Comparison of ENCODE assay signal across 10 mouse cellular contexts in the genomic region with DNA sequence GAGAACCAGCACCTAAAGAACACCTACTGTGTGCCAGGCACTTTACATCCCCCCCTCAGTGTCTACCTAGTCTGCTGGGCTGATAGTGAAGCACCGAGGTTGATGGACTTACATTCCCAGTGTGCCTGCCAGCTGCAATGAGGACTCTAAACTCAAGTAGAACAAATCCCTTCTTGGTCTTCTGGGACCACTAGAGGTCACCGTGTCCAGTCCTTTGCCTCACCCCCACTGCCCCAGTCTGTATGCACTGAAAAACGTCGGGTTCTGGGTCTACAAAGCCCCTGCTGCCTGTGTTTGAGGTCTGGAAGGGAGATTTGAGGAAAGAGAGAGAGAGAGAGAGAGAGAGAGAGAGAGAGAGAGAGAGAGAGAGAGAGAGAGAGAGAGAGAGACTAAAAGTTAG. TPM values are rescaled to one million over a fixed set of nuclear protein-coding genes. Genes with fewer than 3 reads are reported as not detected.
DNase-seq lines count a peak whose midpoint lies in the region; ATAC-seq and TF ChIP-seq lines count a peak whose summit lies in the region.
"Had no signal": no experiment of that assay in that cellular context is flagged by ENCODE, and none has a peak within 500 bp of the region (broad histone marks: within the 10 kb centered on the region; RNA-seq: fewer than 3 reads in every experiment).

No protein-coding gene starts in this region.

- peak overlapping the region; percentile 44; the same call in 1 of the 2 replicates for H3K9ac ChIP-seq in heart, adult 2 months (ENCODE audit: low read depth, low read length)
- H3K9ac ChIP-seq in heart, postnatal 0 days (replicated peaks; ENCODE audit: low read depth, low read length): no peak overlapping the region
- H3K9ac ChIP-seq in midbrain, embryonic 15.5 days: peak overlapping the region; percentile 61

- intact Hi-C loops in heart, adult 2 months (cut with DNase I): no loop called here

- H3K79me2 ChIP-seq in heart, adult 2 months (replicated peaks; ENCODE audit: control insufficient read depth, insufficient read depth, low read length): no peaks in the 10 kb centered on the region

- H3K9me3 ChIP-seq in heart, postnatal 0 days (replicated peaks; ENCODE audit: control insufficient read depth, low read length): no peaks in the 10 kb centered on the region
- no peaks in the 10 kb centered on the region for H3K9me3 ChIP-seq in midbrain, embryonic 15.5 days

- no peak for ATAC-seq in heart, postnatal 0 days (ENCODE audit: insufficient read depth, low read depth)
- no peak for ATAC-seq in midbrain, embryonic 15.5 days (replicated peaks)
- ATAC-seq in erythroblast, adult 5-6 weeks (replicated peaks; ENCODE audit: low FRiP score, poor library complexity, severe bottlenecking): no peak
- no peak for ATAC-seq in monocyte, adult 5-6 weeks (replicated peaks; ENCODE audit: insufficient number of reproducible peaks, low FRiP score, low TSS enrichment, poor library complexity, severe bottlenecking)

- H3K36me3 ChIP-seq in heart, adult 2 months (ENCODE audit: control insufficient read depth, insufficient read depth, low read length): no peaks in the 10 kb centered on the region
- peaks cover 12% of the 10 kb centered on the region for H3K36me3 ChIP-seq in heart, postnatal 0 days (replicated peaks; ENCODE audit: control insufficient read depth, insufficient read depth, low read length)
- peaks cover 10% of the 10 kb centered on the region for H3K36me3 ChIP-seq in midbrain, embryonic 15.5 days (replicated peaks)

- H3K4me1 ChIP-seq in heart, adult 2 months (ENCODE audit: control insufficient read depth, insufficient read depth, low read length): peaks cover 15% of the 10 kb centered on the region
- H3K4me1 ChIP-seq in bone marrow macrophage, adult 2 months (ENCODE audit: control insufficient read depth, insufficient read depth, low read length): peaks cover 27% of the 10 kb centered on the region
- peaks cover 22% of the 10 kb centered on the region for H3K4me1 ChIP-seq in heart, postnatal 0 days (ENCODE audit: control insufficient read depth, insufficient read depth)
- H3K4me1 ChIP-seq in midbrain, embryonic 15.5 days: peaks cover 56% of the 10 kb centered on the region

- H3K4me3 ChIP-seq in heart, adult 2 months: no peak overlapping the region
- H3K4me3 ChIP-seq in bone marrow macrophage, adult 2 months (ENCODE audit: insufficient read depth, low read length): no peak overlapping the region
- H3K4me3 ChIP-seq in heart, postnatal 0 days (ENCODE audit: low read depth, low read length): 0 out of 2 replicates have a peak overlapping the region, but pooled peaks have one; percentile 13
- H3K4me3 ChIP-seq in midbrain, embryonic 15.5 days: peak overlapping the region; percentile 44

- 0 out of 2 replicates have a peak, but pooled peaks have one; percentile 20 for TF ChIP-seq POLR2A in heart, adult 2 months (IDR thresholded peaks at IDR 0.05; ENCODE audit: insufficient read depth, low read depth, low read length)
- TF ChIP-seq POLR2A in bone marrow macrophage, adult 2 months (IDR thresholded peaks at IDR 0.05; ENCODE audit: borderline replicate concordance, low read depth, low read length): no peak

- peak overlapping the region; percentile 68 for H3K27ac ChIP-seq in heart, adult 2 months
- H3K27ac ChIP-seq in bone marrow macrophage, adult 2 months (ENCODE audit: insufficient read depth, low read depth, low read length): peak overlapping the region; percentile 15; the same call in 1 of the 2 replicates
- peak overlapping the region; percentile 59 for H3K27ac ChIP-seq in heart, postnatal 0 days (ENCODE audit: low read depth)
- peak overlapping the region; percentile 99 for H3K27ac ChIP-seq in midbrain, embryonic 15.5 days

- under 1% methylated on average over 4 of the region's 4 CpGs for WGBS in heart, adult 2 months
- 2% methylated on average over 4 of the region's 4 CpGs for WGBS in heart, postnatal 0 days
- WGBS in midbrain, embryonic 15.5 days: 1% methylated on average over 4 of the region's 4 CpGs

- H3K27me3 ChIP-seq in heart, adult 2 months (ENCODE audit: control insufficient read depth, insufficient read depth, low read length): no peaks in the 10 kb centered on the region
- H3K27me3 ChIP-seq in heart, postnatal 0 days (ENCODE audit: control insufficient read depth, insufficient read depth, low read length): no peaks in the 10 kb centered on the region
- H3K27me3 ChIP-seq in midbrain, embryonic 15.5 days (replicated peaks): no peaks in the 10 kb centered on the region

- peak overlapping the region; percentile 71 for H3K4me2 ChIP-seq in heart, postnatal 0 days (ENCODE audit: low read depth, low read length)
- H3K4me2 ChIP-seq in midbrain, embryonic 15.5 days: peak overlapping the region; percentile 79

- no peak for DNase-seq in heart, adult 2 months
- DNase-seq in heart, adult 11 months: no peak
- DNase-seq in heart, postnatal 0 days (ENCODE audit: low spot score): no peak
- DNase-seq in frontal cortex, adult 2 months (ENCODE audit: extremely low spot score in 1 of 2, low spot score in 1 of 2): no peak

- TF ChIP-seq CTCF in heart, adult 2 months (IDR thresholded peaks at IDR 0.05): no peak
- no peak for TF ChIP-seq CTCF in bone marrow macrophage, adult 2 months (IDR thresholded peaks at IDR 0.05; ENCODE audit: low read depth, low read length)
- no peak for TF ChIP-seq CTCF in heart, postnatal 0 days (IDR thresholded peaks at IDR 0.05; ENCODE audit: low read depth)

- no peak for TF ChIP-seq EP300 in heart, adult 2 months (IDR thresholded peaks at IDR 0.05; ENCODE audit: insufficient read depth, low read depth, low read length)
- no peak for TF ChIP-seq EP300 in heart, postnatal 0 days (IDR thresholded peaks at IDR 0.05; ENCODE audit: low read depth)

RNA-seq across cellular contexts. Expression of gene Ssc5d, which starts 1.1 kb away (rescaled TPM):
- 1 to 10 TPM; 1.7 to 2.9 TPM for total RNA-seq in heart, adult 2 months (2021)
- 5.9 and 6.4 TPM in 2 replicates for polyA plus RNA-seq in heart, adult 2 months (2012; rRNA removed)
- 0.24 TPM in 1 of 2 replicates, not detected in the other for polyA plus RNA-seq in bone marrow macrophage, adult 2 months (2012; ENCODE audit: insufficient read depth, insufficient read length, missing spikeins)
- 3.5 and 5.0 TPM in 2 replicates for total RNA-seq in heart, postnatal 0 days (2014; rRNA removed; ENCODE audit: low replicate concordance)
- 1.1 and 1.2 TPM in 2 replicates for polyA plus RNA-seq in heart, postnatal 0 days (2015; fragmentation: Nextera tagmentation; extraction: Ambion mirVana)
- 1.0 and 1.4 TPM in 2 replicates for polyA plus RNA-seq in midbrain, embryonic 15.5 days (2015; fragmentation: Nextera tagmentation; extraction: Ambion mirVana)
- polyA plus RNA-seq in frontal cortex, adult 2 months (2012; rRNA removed): 11.1 and 12.5 TPM in 2 replicates
- total RNA-seq in erythroblast, adult 5-6 weeks (2015; ENCODE audit: low replicate concordance): not detected in 2 replicates
- 0.28 TPM in 1 of 2 replicates, not detected in the other for total RNA-seq in erythroblast, adult 5-6 weeks (2017; ENCODE audit: low replicate concordance)
- not detected in 3 replicates for total RNA-seq in monocyte, adult 5-6 weeks (2017)
- total RNA-seq: common myeloid progenitor, adult 5-6 weeks had no signal

RNA-seq across cellular contexts. Expression of gene Nat14, which starts 2.7 kb away (rescaled TPM):
- total RNA-seq in heart, adult 2 months (2021): 1 to 10 TPM; 5.6 to 5.8 TPM
- 3.5 TPM in 2 replicates for polyA plus RNA-seq in heart, adult 2 months (2012; rRNA removed)
- polyA plus RNA-seq in bone marrow macrophage, adult 2 months (2012; ENCODE audit: insufficient read depth, insufficient read length, missing spikeins): 0.78 and 1.6 TPM in 2 replicates
- 2.0 and 4.2 TPM in 2 replicates for total RNA-seq in heart, postnatal 0 days (2014; rRNA removed; ENCODE audit: low replicate concordance)
- polyA plus RNA-seq in heart, postnatal 0 days (2015; fragmentation: Nextera tagmentation; extraction: Ambion mirVana): 2.8 and 3.6 TPM in 2 replicates
- polyA plus RNA-seq in midbrain, embryonic 15.5 days (2015; fragmentation: Nextera tagmentation; extraction: Ambion mirVana): 46.3 and 47.7 TPM in 2 replicates
- polyA plus RNA-seq in frontal cortex, adult 2 months (2012; rRNA removed): 99.2 and 108 TPM in 2 replicates
- total RNA-seq in erythroblast, adult 5-6 weeks (2015; ENCODE audit: low replicate concordance): 1.7 TPM in 1 of 2 replicates, not detected in the other
- 2.5 TPM in 1 of 2 replicates, not detected in the other for total RNA-seq in erythroblast, adult 5-6 weeks (2017; ENCODE audit: low replicate concordance)
- 0.49 TPM in 1 of 3 replicates, not detected in the others for total RNA-seq in monocyte, adult 5-6 weeks (2017)

RNA-seq across cellular contexts. Expression of gene Zfp628, which starts 9.5 kb away (rescaled TPM):
- total RNA-seq in heart, adult 2 months (2021): 1 to 10 TPM; 6.8 to 9.4 TPM
- 6.1 and 7.5 TPM in 2 replicates for polyA plus RNA-seq in heart, adult 2 months (2012; rRNA removed)
- 7.1 and 8.7 TPM in 2 replicates for polyA plus RNA-seq in bone marrow macrophage, adult 2 months (2012; ENCODE audit: insufficient read depth, insufficient read length, missing spikeins)
- total RNA-seq in heart, postnatal 0 days (2014; rRNA removed; ENCODE audit: low replicate concordance): 8.9 and 13.1 TPM in 2 replicates
- polyA plus RNA-seq in heart, postnatal 0 days (2015; fragmentation: Nextera tagmentation; extraction: Ambion mirVana): 1.7 and 1.9 TPM in 2 replicates
- 4.5 and 4.6 TPM in 2 replicates for polyA plus RNA-seq in midbrain, embryonic 15.5 days (2015; fragmentation: Nextera tagmentation; extraction: Ambion mirVana)
- polyA plus RNA-seq in frontal cortex, adult 2 months (2012; rRNA removed): 9.6 and 10.8 TPM in 2 replicates
- 1.7 and 2.3 TPM in 2 replicates for total RNA-seq in erythroblast, adult 5-6 weeks (2015; ENCODE audit: low replicate concordance)
- total RNA-seq in erythroblast, adult 5-6 weeks (2017; ENCODE audit: low replicate concordance): 1.5 and 2.0 TPM in 2 replicates
- 2.6 to 6.0 TPM (median 5.9 TPM) in 3 replicates for total RNA-seq in monocyte, adult 5-6 weeks (2017)

RNA-seq across cellular contexts. Expression of gene Gm36210, which starts 18.2 kb away (rescaled TPM):
- total RNA-seq in heart, adult 2 months (2021): under 1 TPM in 1 of 2 experiments, not detected in 1; 0.18 TPM
- 0.20 and 0.29 TPM in 2 replicates for polyA plus RNA-seq in heart, adult 2 months (2012; rRNA removed)
- polyA plus RNA-seq in bone marrow macrophage, adult 2 months (2012; ENCODE audit: insufficient read depth, insufficient read length, missing spikeins): not detected in 2 replicates
- total RNA-seq in heart, postnatal 0 days (2014; rRNA removed; ENCODE audit: low replicate concordance): 0.88 TPM in 1 of 2 replicates, not detected in the other
- polyA plus RNA-seq in heart, postnatal 0 days (2015; fragmentation: Nextera tagmentation; extraction: Ambion mirVana): 0.08 and 0.12 TPM in 2 replicates
- 0.40 and 0.65 TPM in 2 replicates for polyA plus RNA-seq in midbrain, embryonic 15.5 days (2015; fragmentation: Nextera tagmentation; extraction: Ambion mirVana)
- polyA plus RNA-seq in frontal cortex, adult 2 months (2012; rRNA removed): 0.44 and 0.53 TPM in 2 replicates
- total RNA-seq in erythroblast, adult 5-6 weeks (2015; ENCODE audit: low replicate concordance): not detected in 2 replicates
- not detected in 2 replicates for total RNA-seq in erythroblast, adult 5-6 weeks (2017; ENCODE audit: low replicate concordance)
- total RNA-seq in monocyte, adult 5-6 weeks (2017): not detected in 3 replicates
- total RNA-seq: common myeloid progenitor, adult 5-6 weeks had no signal
- polyA plus RNA-seq: liver, embryonic 16.5 days had no signal

RNA-seq across cellular contexts. Expression of gene Sbk2, which starts 39.7 kb away (rescaled TPM):
- total RNA-seq in heart, adult 2 months (2021): 10 to 100 TPM; 26.5 to 35.6 TPM
- 85.0 and 119 TPM in 2 replicates for polyA plus RNA-seq in heart, adult 2 months (2012; rRNA removed)
- polyA plus RNA-seq in bone marrow macrophage, adult 2 months (2012; ENCODE audit: insufficient read depth, insufficient read length, missing spikeins): 0.58 TPM in 1 of 2 replicates, not detected in the other
- 16.4 and 19.9 TPM in 2 replicates for total RNA-seq in heart, postnatal 0 days (2014; rRNA removed; ENCODE audit: low replicate concordance)
- polyA plus RNA-seq in heart, postnatal 0 days (2015; fragmentation: Nextera tagmentation; extraction: Ambion mirVana): 22.0 and 24.3 TPM in 2 replicates
- polyA plus RNA-seq in midbrain, embryonic 15.5 days (2015; fragmentation: Nextera tagmentation; extraction: Ambion mirVana): 0.29 TPM in 1 of 2 replicates, not detected in the other
- 0.22 and 0.27 TPM in 2 replicates for polyA plus RNA-seq in frontal cortex, adult 2 months (2012; rRNA removed)
- total RNA-seq in erythroblast, adult 5-6 weeks (2015; ENCODE audit: low replicate concordance): not detected in 2 replicates
- total RNA-seq in erythroblast, adult 5-6 weeks (2017; ENCODE audit: low replicate concordance): not detected in 2 replicates
- not detected in 3 replicates for total RNA-seq in monocyte, adult 5-6 weeks (2017)
- total RNA-seq: common myeloid progenitor, adult 5-6 weeks had no signal
- polyA plus RNA-seq: liver, embryonic 16.5 days had no signal

Comparison
In these comparisons a context has a peak if more than half of its experiments do, and no peak if none do; other contexts are left out.
1. H3K4me3 ChIP-seq: peak in heart, postnatal 0 days (single experiment) and midbrain, embryonic 15.5 days (single experiment); none in heart, adult 2 months (single experiment) and bone marrow macrophage, adult 2 months (single experiment).
2. H3K27ac ChIP-seq: peak in every context shown above with its lines; median percentile 99 in midbrain, embryonic 15.5 days; 68 in heart, adult 2 months; 59 in heart, postnatal 0 days; 15 in bone marrow macrophage, adult 2 months.
3. RNA of gene Nat14, which starts 2.7 kb away (polyA plus RNA-seq): 99.2 to 108 TPM in frontal cortex, adult 2 months and 46.3 to 47.7 TPM in midbrain, embryonic 15.5 days; 2.8 to 3.6 TPM in heart, postnatal 0 days, 3.5 TPM in heart, adult 2 months and 0.78 to 1.6 TPM in bone marrow macrophage, adult 2 months; every median in the first group is over 10 times any median in the second.